Mouse (Mus musculus) bone marrow macrophage, adult 2 months (primary cell): ENCODE results near the gene Axin1. TPM values are rescaled to one million over a fixed set of nuclear protein-coding genes. Genes with fewer than 3 reads are reported as not detected.
"Not testable (repeated sequence)": the region's sequence is repeated elsewhere in the genome, so short reads cannot be mapped to it uniquely, and the experiment has no call there.

Experiments used
- H3K27ac ChIP-seq: 2 replicates; pipeline ENCODE4 v1.5.1; 2012; ENCODE audit warnings: low read depth, low read length; ENCODE audit not compliant: insufficient read depth
- H3K4me1 ChIP-seq: 2 replicates; pipeline ENCODE4 v1.6.1; 2012; ENCODE audit warnings: low read length; ENCODE audit not compliant: control insufficient read depth, insufficient read depth
- H3K4me3 ChIP-seq: 2 replicates; pipeline ENCODE4 v1.5.1; 2012; ENCODE audit warnings: mild to moderate bottlenecking, low read length, moderate library complexity; ENCODE audit not compliant: insufficient read depth
- CTCF ChIP-seq: IDR thresholded peaks from 2 replicates; pipeline ENCODE4 v1.5.1; 2012; ENCODE audit warnings: low read depth, mild to moderate bottlenecking, low read length, moderate library complexity
- POLR2A ChIP-seq: IDR thresholded peaks from 2 replicates; pipeline ENCODE4 v1.6.1; 2012; ENCODE audit warnings: mild to moderate bottlenecking, low read depth, low read length, borderline replicate concordance
- polyA plus RNA-seq: library from polyadenylated mRNA; stranded (reverse); fragments of >200 nt; gene quantifications from 2 replicates; pipeline ENCODE4 v1.2.4, GENCODE M21; 2012; ENCODE audit not compliant: missing spikeins, insufficient read depth, insufficient read length

Axin1 gene
- polyA plus RNA-seq, 1 experiment, result 40.1 TPM

DNA sequence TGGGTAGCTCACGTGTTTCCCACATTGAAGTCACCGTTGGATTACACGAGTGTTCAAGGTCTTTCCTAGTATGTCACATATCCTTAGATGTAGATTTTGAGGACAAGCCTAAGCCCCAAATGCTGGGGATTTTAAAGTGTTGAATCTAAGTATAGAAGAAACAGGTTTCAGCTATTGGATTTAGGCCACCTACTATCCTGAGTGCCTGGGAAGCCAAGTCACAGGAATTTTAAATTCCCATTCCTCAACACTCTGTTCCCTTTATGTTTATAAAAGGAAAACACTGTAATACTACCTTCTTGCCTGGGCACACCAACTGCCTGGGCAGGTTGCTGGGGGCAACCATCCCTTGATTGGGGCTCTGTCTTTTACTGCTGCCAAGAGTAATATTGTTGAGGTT is 42.7 kb downstream of the Axin1 start:
- H3K27ac ChIP-seq, result no peak overlapping the region
- H3K4me3 ChIP-seq, result no peak overlapping the region
- no peak for TF ChIP-seq POLR2A
- TF ChIP-seq CTCF, result no peak
- no peaks in the 10 kb centered on the region for H3K4me1 ChIP-seq

DNA sequence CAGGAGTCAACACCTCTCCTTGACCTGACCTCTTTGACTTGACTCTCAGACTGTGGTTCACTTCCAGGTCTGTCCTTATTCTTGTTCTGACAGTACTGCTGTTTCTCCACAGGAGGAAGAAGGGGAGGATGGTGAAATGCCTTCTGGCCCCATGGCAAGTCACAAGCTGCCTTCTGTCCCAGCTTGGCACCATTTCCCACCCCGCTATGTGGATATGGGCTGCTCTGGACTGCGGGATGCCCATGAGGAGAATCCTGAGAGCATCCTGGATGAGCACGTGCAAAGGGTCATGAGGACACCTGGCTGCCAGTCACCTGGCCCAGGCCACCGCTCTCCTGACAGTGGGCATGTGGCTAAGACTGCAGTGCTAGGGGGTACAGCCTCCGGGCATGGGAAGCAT is 49.1 kb downstream of the Axin1 start:
- no peaks in the 10 kb centered on the region for H3K4me1 ChIP-seq
- TF ChIP-seq POLR2A (no peak), CTCF (no peak)
- H3K27ac ChIP-seq, result no peak overlapping the region
- no peak overlapping the region for H3K4me3 ChIP-seq

DNA sequence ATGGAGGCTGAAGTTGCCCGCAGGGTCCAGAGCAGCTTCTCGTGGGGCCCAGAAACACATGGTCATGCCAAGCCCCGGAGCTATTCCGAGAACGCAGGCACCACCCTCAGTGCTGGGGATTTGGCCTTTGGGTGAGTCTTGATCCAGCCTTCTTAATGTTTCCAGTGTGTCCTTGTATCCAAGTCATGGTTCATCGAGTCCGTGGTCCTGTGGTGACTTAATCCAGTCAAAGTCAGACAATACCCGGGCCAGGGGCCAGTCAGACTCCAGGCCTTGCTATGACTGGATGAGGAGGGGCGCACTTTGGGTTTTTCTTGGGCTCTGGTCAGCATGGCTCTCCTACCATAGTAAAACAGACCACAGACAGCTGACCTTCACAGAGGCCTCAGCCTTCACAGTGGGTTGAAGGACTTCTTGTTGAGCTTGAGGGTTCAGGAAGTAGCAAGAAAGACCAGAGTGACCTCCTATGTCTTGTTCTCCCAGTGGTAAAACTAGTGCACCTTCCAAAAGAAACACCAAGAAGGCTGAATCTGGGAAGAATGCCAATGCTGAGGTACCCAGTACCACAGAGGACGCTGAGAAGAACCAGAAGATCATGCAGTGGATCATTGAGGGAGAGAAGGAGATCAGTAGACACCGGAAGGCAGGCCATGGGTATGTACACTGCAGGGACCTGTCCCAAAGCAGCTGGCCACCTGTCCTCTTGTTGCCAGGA is 49.8 kb downstream of the Axin1 start:
- Histone ChIP-seq H3K4me1 (no peaks in the 10 kb centered on the region), H3K4me3 (no peak overlapping the region), H3K27ac (no peak overlapping the region)
- TF ChIP-seq CTCF (no peak), POLR2A (no peak)

DNA sequence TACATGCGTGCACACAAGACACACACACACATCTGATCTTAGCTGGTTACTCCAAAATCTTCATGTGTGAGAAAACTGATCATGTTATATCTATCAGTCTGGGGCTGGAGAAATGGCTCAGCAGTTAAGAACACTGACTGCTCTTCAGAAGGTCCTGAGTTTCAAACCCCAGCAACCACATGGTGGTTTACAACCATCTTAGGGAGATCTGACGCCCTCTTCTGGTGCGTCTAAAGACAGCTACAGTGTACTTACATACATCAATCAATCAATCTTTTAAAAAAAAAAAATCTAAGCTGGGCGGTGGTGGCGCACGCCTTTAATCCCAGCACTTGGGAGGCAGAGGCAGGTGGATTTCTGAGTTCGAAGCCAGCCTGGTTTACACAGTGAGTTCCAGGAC is 53.0 kb downstream of the Axin1 start:
- H3K4me3 ChIP-seq, H3K4me1 ChIP-seq, H3K27ac ChIP-seq: not testable (repeated sequence)

- TF ChIP-seq CTCF (no peak), POLR2A (no peak)
- Histone ChIP-seq H3K4me3 (no peak overlapping the region), H3K27ac (no peak overlapping the region), H3K4me1 (no peaks in the 10 kb centered on the region)
These were observed 54.1 kb downstream of the Axin1 start for GRCm38 (mm10) chr17:26192481-26193190.

DNA sequence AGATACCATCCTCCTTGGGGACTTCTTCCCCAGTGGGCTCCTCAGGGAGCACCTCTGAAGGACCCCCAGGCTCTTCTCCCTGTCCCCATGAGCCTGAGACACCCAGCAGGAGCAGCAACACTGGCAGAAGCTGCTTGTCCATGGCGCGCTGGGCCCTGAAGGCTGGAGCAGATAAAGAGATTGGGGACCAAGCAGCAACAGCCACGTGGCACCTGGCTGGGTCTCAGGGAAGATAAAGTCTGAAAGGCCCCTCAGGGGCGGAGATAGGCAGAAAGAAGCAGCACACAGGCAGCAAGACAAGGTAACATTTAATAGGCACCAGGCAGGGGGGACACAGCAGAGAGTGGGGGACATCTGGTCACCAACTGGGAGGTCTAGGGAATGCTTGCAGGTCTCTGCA is 60.4 kb downstream of the Axin1 start, which contains the start of gene Pdia2:
Pdia2 (minus strand) TSS at position 196 of the 400 bp plus-strand sequence.
- H3K27ac ChIP-seq, result no peak within 1 kb of the TSS
- H3K4me1 ChIP-seq, result no peaks in the 10 kb centered on the region
- TF ChIP-seq POLR2A (no peak), CTCF (no peak)

DNA sequence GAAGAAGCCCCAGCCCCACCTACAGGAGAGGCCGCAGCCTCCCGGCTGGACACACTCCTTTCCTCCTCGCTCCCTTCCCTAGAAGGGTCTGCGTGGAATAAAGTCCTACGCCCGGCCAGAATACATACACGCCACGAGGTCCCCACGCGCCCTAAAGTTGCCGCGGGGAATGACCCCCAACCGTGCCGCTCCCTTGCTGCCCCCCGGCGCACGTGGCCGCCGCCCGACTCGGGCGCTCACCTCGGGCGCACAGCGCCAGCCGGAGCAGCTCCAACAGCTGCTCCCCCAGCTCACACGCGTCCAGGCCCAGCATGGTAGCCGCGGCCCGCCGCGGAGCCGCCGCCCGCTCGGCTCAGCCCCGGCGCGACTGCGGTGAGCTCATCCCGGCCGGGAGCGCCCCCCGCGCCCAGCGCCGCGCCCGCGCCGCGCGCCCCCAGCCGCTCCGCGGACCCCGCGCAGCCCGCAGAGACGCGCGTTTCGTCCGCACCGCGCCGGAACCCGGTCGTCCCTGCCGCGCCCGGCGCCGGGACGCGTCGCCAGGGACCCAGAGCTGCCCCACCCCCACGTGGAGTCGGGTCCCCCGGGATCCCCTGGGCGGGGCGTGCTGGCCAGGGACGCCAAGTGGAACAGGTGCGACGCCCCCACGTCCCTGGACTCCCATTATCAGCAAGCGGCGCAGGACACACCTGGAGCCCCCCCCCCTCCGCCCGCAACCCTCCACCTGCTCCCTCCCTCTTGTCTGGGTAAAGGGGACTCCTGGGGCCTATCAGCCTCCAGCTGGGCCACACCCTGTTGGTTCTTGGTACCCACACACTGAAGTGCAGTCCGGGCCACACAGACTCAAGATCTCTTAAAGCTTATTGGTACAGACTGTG is 62.6 kb downstream of the Axin1 start:
- Histone ChIP-seq H3K27ac (no peak overlapping the region), H3K4me1 (no peaks in the 10 kb centered on the region), H3K4me3 (peak overlapping the region; percentile 52)
- TF ChIP-seq POLR2A (no peak), CTCF (no peak)

More for the DNA sequence above, 60.4 kb downstream of the Axin1 start, which contains the start of gene Pdia2:
- no peak within 1 kb of the TSS for H3K4me3 ChIP-seq

DNA sequence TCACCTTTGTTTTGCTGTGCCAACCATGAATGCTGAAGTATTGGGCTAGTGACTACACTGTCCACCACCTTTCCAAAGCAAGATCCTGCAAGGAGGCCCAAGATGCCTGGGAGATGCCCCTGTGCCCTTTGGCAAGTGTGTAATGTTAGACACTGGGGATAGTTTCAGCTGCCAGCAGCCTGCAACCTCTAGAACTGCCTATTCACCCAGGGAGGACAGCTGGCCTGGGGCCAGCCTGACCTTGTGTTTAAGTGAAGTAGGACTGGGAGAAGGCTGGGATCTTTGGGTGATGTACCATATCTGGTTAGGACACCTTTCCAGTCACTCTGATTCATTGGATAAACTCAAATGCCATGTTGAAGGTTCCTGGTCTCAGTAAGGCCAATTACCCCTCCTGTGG is 63.5 kb downstream of the Axin1 start:
- Histone ChIP-seq H3K4me3 (no peak overlapping the region), H3K4me1 (no peaks in the 10 kb centered on the region), H3K27ac (no peak overlapping the region)
- TF ChIP-seq POLR2A (no peak), CTCF (no peak)

DNA sequence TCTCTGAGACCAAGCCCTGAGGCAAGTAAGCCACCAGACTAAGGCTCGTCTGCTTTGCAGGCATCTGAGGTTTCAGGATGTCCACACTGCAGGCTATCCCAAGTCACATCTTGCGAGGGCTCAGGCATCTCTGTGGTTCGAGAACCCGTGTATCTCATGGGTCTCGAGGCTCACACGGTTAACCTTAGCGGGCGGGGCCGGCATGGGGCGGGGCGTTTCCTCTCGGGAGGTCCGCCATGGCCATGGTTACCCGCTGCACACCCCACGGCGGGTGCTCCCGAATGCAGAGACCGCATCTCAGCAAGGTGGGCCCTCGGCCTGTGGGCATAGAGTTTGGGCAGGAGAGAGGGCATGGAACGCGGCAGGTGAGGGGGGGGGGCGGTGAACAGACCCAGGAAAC is 64.2 kb downstream of the Axin1 start, which contains the start of gene Rgs11:
Rgs11 (plus strand) TSS at position 215 of the 400 bp plus-strand sequence.
- H3K4me3 ChIP-seq, result peak within 1 kb of the TSS; percentile 55
- no peak within 1 kb of the TSS for H3K27ac ChIP-seq
- no peaks in the 10 kb centered on the region for H3K4me1 ChIP-seq
- TF ChIP-seq POLR2A, result no peak
- TF ChIP-seq CTCF, result no peak
